Mouse (Mus musculus) kidney, embryonic 15.5 days (tissue): ENCODE data around the gene Ins2. TPM values are rescaled to one million over a fixed set of nuclear protein-coding genes. Genes with fewer than 3 reads are reported as not detected.

Experiments used
- ATAC-seq: fragments of 200-750 bp; cut with Nextera tagmentation; replicated peaks from 2 replicates; pipeline ENCODE4 v1.8.0; 2017; ENCODE audit warnings: moderate TSS enrichment; ENCODE audit not compliant: low FRiP score
- H3K27ac ChIP-seq: fragments of 300-500 bp; sonication (generic); 2 replicates; pipeline ENCODE4 v1.5.1; 2015; ENCODE audit warnings: mild to moderate bottlenecking, inconsistent platforms
- H3K27me3 ChIP-seq: fragments of 300-500 bp; sonication (generic); 2 replicates; pipeline ENCODE4 v1.6.1; 2015; ENCODE audit warnings: inconsistent platforms
- H3K36me3 ChIP-seq: fragments of 300-500 bp; sonication (generic); 2 replicates; pipeline ENCODE4 v1.6.1; 2015; ENCODE audit warnings: inconsistent platforms
- H3K4me1 ChIP-seq: fragments of 300-500 bp; sonication (generic); 2 replicates; pipeline ENCODE4 v1.6.1; 2015; ENCODE audit warnings: inconsistent platforms
- H3K4me2 ChIP-seq: fragments of 300-500 bp; sonication (generic); 2 replicates; pipeline ENCODE4 v1.6.1; 2015; ENCODE audit warnings: moderate library complexity, mild to moderate bottlenecking, inconsistent platforms
- H3K4me3 ChIP-seq: fragments of 300-500 bp; sonication (generic); replicated peaks from 2 replicates; pipeline ENCODE4 v1.5.1; 2015; ENCODE audit warnings: mild to moderate bottlenecking, inconsistent platforms
- H3K9ac ChIP-seq: fragments of 300-500 bp; sonication (generic); 2 replicates; pipeline ENCODE4 v1.6.1; 2015; ENCODE audit warnings: mild to moderate bottlenecking, inconsistent platforms
- H3K9me3 ChIP-seq: fragments of 300-500 bp; sonication (generic); replicated peaks from 2 replicates; pipeline ENCODE4 v1.6.1; 2016; ENCODE audit warnings: inconsistent platforms
- WGBS: fragments of 180-500 bp; shearing (Covaris S2); methylation state at CpG from one replicate; pipeline ENCODE4 v1.1.7; 2015; ENCODE audit warnings: mixed read lengths; 5-methylcytosine and 5-hydroxymethylcytosine counted together
- polyA plus RNA-seq: library from polyadenylated mRNA; unstranded; fragments of >200 nt; fragmentation: Nextera tagmentation; extraction: Ambion mirVana; gene quantifications from 2 replicates; pipeline ENCODE4 v1.2.1, GENCODE M21; 2015

The Ins2 gene
- polyA plus RNA-seq, 1 experiment from 2014 or later: 0.88 TPM

- peaks cover 54% of the 10 kb centered on the region for H3K4me1 ChIP-seq
- WGBS: 25% methylated on average over 5 of the region's 5 CpGs
- H3K4me2 ChIP-seq: peak overlapping the region; percentile 78
- peaks cover 9% of the 10 kb centered on the region for H3K36me3 ChIP-seq
- H3K27me3 ChIP-seq: peaks cover 86% of the 10 kb centered on the region
- H3K4me3 ChIP-seq: peak overlapping the region; percentile 45
- H3K27ac ChIP-seq: no peak overlapping the region
- H3K9ac ChIP-seq: no peak overlapping the region
- ATAC-seq: no peak
- no peaks in the 10 kb centered on the region for H3K9me3 ChIP-seq
Measured at GRCm38 (mm10) chr7:142663151-142663550, 80.0 kb downstream of the Ins2 start.

- peak overlapping the region; percentile 61; the same call in 1 of the 2 replicates for H3K4me3 ChIP-seq
- H3K9ac ChIP-seq: no peak overlapping the region
- no peak overlapping the region for H3K27ac ChIP-seq
- H3K4me1 ChIP-seq: peaks cover 56% of the 10 kb centered on the region
- ATAC-seq: no peak
- no peaks in the 10 kb centered on the region for H3K36me3 ChIP-seq
- peaks cover 97% of the 10 kb centered on the region for H3K27me3 ChIP-seq
- peak overlapping the region; percentile 78 for H3K4me2 ChIP-seq
- H3K9me3 ChIP-seq: no peaks in the 10 kb centered on the region
Measured at GRCm38 (mm10) chr7:142661811-142662210, 81.4 kb downstream of the Ins2 start.

- Histone ChIP-seq H3K36me3 (no peaks in the 10 kb centered on the region), H3K4me2 (peak overlapping the region; percentile 78), H3K4me3 (peak overlapping the region; percentile 61), H3K9ac (peak overlapping the region; percentile 71), H3K27ac (peak overlapping the region; percentile 93), H3K4me1 (peaks cover 59% of the 10 kb centered on the region), H3K27me3 (peaks cover 98% of the 10 kb centered on the region), H3K9me3 (no peaks in the 10 kb centered on the region)
- ATAC-seq: no peak
- WGBS: 3% methylated on average over 25 of the region's 25 CpGs
Measured at GRCm38 (mm10) chr7:142661046-142661445, 82.1 kb downstream of the Ins2 start.

GRCm38 (mm10) chr7:142660651-142660945 lies 82.6 kb downstream of the Ins2 start:
- ATAC-seq: no peak
- WGBS: under 1% methylated on average over 29 of the region's 29 CpGs
- Histone ChIP-seq H3K4me3 (peak overlapping the region; percentile 61), H3K4me1 (peaks cover 63% of the 10 kb centered on the region), H3K9me3 (no peaks in the 10 kb centered on the region), H3K4me2 (peak overlapping the region; percentile 78), H3K36me3 (no peaks in the 10 kb centered on the region), H3K27me3 (peaks cover 98% of the 10 kb centered on the region), H3K9ac (peak overlapping the region; percentile 71), H3K27ac (peak overlapping the region; percentile 93)

- H3K36me3 ChIP-seq: peaks cover 2% of the 10 kb centered on the region; the same call in 1 of the 2 replicates
- H3K4me3 ChIP-seq: peak overlapping the region; percentile 61
- WGBS: under 1% methylated on average over 41 of the region's 43 CpGs
- no peaks in the 10 kb centered on the region for H3K9me3 ChIP-seq
- peak overlapping the region; percentile 93 for H3K27ac ChIP-seq
- ATAC-seq: 0 out of 2 replicates have a peak, but pooled peaks have one; percentile 13
- peak overlapping the region; percentile 78 for H3K4me2 ChIP-seq
- H3K4me1 ChIP-seq: peaks cover 69% of the 10 kb centered on the region
- H3K27me3 ChIP-seq: peaks cover 98% of the 10 kb centered on the region
- H3K9ac ChIP-seq: peak overlapping the region; percentile 71
Measured at GRCm38 (mm10) chr7:142659767-142660650, 83.2 kb downstream of the Ins2 start.

- Histone ChIP-seq H3K9me3 (no peaks in the 10 kb centered on the region), H3K27me3 (peaks cover 98% of the 10 kb centered on the region), H3K9ac (peak overlapping the region; percentile 71), H3K4me3 (peak overlapping the region; percentile 61), H3K27ac (peak overlapping the region; percentile 93), H3K4me2 (peak overlapping the region; percentile 78), H3K36me3 (peaks cover 10% of the 10 kb centered on the region), H3K4me1 (peaks cover 72% of the 10 kb centered on the region)
- peak; percentile 71 for ATAC-seq
- 2% methylated on average over 63 of the region's 70 CpGs for WGBS
Measured at GRCm38 (mm10) chr7:142659181-142659681, 84.0 kb downstream of the Ins2 start.

GRCm38 (mm10) chr7:142658681-142659180 lies 84.5 kb downstream of the Ins2 start:
- H3K36me3 ChIP-seq: peaks cover 15% of the 10 kb centered on the region
- peak overlapping the region; percentile 93 for H3K27ac ChIP-seq
- peak overlapping the region; percentile 61 for H3K4me3 ChIP-seq
- H3K27me3 ChIP-seq: peaks cover 98% of the 10 kb centered on the region
- H3K4me2 ChIP-seq: peak overlapping the region; percentile 78
- H3K9me3 ChIP-seq: no peaks in the 10 kb centered on the region
- ATAC-seq: no peak
- H3K9ac ChIP-seq: peak overlapping the region; percentile 71
- WGBS: 0% methylated on average over 39 of the region's 40 CpGs
- H3K4me1 ChIP-seq: peaks cover 72% of the 10 kb centered on the region

GRCm38 (mm10) chr7:142657821-142658614 lies 85.2 kb downstream of the Ins2 start:
- Histone ChIP-seq H3K9ac (peak overlapping the region; percentile 71), H3K4me1 (peaks cover 67% of the 10 kb centered on the region), H3K27me3 (peaks cover 96% of the 10 kb centered on the region), H3K36me3 (peaks cover 20% of the 10 kb centered on the region), H3K4me3 (peak overlapping the region; percentile 61), H3K4me2 (peak overlapping the region; percentile 78), H3K9me3 (no peaks in the 10 kb centered on the region), H3K27ac (peak overlapping the region; percentile 93)
- under 1% methylated on average over 34 of the region's 34 CpGs for WGBS
- ATAC-seq: no peak

- ATAC-seq: peak; percentile 26; the same call in 1 of the 2 replicates
- Histone ChIP-seq H3K9ac (peak overlapping the region; percentile 71), H3K36me3 (peaks cover 26% of the 10 kb centered on the region), H3K4me2 (peak overlapping the region; percentile 78), H3K27me3 (peaks cover 92% of the 10 kb centered on the region), H3K27ac (peak overlapping the region; percentile 93), H3K4me1 (peaks cover 67% of the 10 kb centered on the region), H3K4me3 (peak overlapping the region; percentile 61), H3K9me3 (no peaks in the 10 kb centered on the region)
- WGBS: 3% methylated on average over 8 of the region's 9 CpGs
Measured at GRCm38 (mm10) chr7:142657341-142657791, 85.8 kb downstream of the Ins2 start.

- H3K27ac ChIP-seq: no peak overlapping the region
- peaks cover 36% of the 10 kb centered on the region for H3K36me3 ChIP-seq
- peaks cover 65% of the 10 kb centered on the region for H3K4me1 ChIP-seq
- H3K9ac ChIP-seq: peak overlapping the region; percentile 45
- peak; percentile 17; the same call in 1 of the 2 replicates for ATAC-seq
- peak overlapping the region; percentile 61 for H3K4me3 ChIP-seq
- WGBS: 25% methylated on average over 4 of the region's 4 CpGs
- peak overlapping the region; percentile 78 for H3K4me2 ChIP-seq
- H3K9me3 ChIP-seq: no peaks in the 10 kb centered on the region
- peaks cover 80% of the 10 kb centered on the region for H3K27me3 ChIP-seq
Measured at GRCm38 (mm10) chr7:142656055-142656454, 87.1 kb downstream of the Ins2 start.

GRCm38 (mm10) chr7:142655633-142656032 lies 87.5 kb downstream of the Ins2 start:
- H3K4me2 ChIP-seq: peak overlapping the region; percentile 78
- no peak for ATAC-seq
- H3K9ac ChIP-seq: peak overlapping the region; percentile 36
- peak overlapping the region; percentile 61 for H3K4me3 ChIP-seq
- no peak overlapping the region for H3K27ac ChIP-seq
- H3K27me3 ChIP-seq: peaks cover 76% of the 10 kb centered on the region
- peaks cover 61% of the 10 kb centered on the region for H3K4me1 ChIP-seq
- 6% methylated on average over 11 of the region's 11 CpGs for WGBS
- H3K9me3 ChIP-seq: no peaks in the 10 kb centered on the region
- H3K36me3 ChIP-seq: peaks cover 38% of the 10 kb centered on the region
